Mouse (Mus musculus) spleen, adult 12 weeks (tissue): ENCODE measurements around the gene Mrps23.

ENCODE experiments used
- DNase-seq: peaks from one replicate; pipeline ENCODE4 v3.0.0; 2022; ENCODE audit warnings: low spot score

Gene Mrps23

GRCm38 (mm10) chr11:88203712-88204532, at the start of gene Mrps23:
TSS of gene Mrps23 (plus strand) at chr11:88204388.
- DNase-seq: peak; percentile 78

DNA sequence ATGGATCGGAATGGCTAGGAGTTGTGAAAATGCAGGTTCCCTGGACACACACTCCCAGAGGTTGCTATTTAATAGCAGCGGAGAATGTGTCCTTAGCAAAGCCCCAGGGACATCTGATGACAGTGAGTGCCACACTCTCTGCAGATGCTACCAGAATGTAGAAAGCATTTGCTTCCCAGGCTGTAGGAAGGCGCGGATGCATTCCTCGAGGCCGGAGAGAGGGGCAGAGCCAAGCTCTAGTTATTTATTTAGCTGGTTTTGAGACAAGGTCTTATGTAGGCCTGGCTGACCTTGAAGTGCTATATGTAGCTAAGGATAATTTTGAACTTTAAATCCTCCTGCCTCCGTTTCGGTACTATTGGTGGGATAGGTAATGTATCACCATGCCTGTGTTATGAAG, 49.7 kb upstream of the Mrps23 start:
- no peak for DNase-seq

- no peak for DNase-seq
Observed at GRCm38 (mm10) chr11:88155451-88155850, 48.7 kb upstream of the Mrps23 start.

DNA sequence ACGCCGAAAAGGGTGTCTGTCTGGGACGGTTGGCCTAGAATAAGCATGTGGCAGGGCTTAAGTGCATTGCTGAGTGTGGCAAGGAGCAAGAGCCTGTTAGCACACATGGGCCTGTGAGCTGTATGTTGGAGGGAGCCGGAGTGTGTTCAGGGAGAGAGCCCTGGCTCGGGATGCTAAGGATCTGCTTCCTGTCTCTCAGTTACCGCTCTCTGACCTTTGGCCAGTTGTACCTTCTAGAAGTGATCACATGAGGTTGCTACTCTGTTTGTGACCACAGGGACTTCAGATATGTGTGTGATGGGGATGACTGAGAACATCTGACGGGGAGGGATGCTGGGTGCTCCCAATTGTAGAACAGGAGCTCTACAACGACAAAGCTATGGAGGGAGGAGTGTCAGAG, 48.2 kb upstream of the Mrps23 start:
- DNase-seq: no peak

DNA sequence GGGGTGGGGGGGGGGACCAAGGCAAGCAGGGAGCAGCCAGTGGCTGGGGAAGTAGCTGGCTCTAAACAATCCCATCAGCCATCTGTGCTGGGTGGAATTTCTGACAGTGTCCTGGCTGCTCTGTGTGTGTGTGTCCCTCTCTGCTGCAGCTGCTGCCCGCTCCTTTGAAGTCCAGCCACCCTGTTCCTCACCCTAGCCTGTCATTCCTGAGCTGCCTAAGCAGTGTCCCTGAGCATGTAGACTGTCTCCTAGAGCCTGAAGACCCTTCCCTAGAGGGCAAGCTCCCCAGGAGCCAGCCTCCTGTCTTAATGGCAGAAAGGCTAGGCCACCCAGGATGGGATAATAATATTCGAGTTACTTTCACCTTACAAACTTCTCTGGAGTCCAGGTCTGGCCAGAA, 47.8 kb upstream of the Mrps23 start:
- no peak for DNase-seq

DNA sequence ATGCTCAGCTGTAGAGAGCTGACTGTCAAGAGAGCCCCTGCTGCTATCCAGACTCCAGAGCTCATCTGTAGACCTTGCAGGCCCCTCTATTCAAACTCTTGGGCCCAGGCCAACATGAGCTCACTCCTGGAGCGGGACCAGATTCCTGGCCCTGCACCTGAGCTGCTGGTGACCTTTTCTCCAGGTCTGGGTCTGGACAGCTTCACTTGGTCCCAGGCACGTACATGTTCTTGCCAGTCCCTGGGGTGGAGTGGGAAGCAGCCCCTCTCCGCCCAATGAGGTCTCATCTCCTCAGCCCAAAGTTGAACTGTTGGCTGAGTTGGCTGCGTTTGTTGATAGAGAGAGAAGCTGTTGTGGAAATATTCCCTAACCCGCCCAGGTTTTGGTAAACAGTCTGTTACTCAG, 45.3 kb upstream of the Mrps23 start:
- no peak for DNase-seq

DNA sequence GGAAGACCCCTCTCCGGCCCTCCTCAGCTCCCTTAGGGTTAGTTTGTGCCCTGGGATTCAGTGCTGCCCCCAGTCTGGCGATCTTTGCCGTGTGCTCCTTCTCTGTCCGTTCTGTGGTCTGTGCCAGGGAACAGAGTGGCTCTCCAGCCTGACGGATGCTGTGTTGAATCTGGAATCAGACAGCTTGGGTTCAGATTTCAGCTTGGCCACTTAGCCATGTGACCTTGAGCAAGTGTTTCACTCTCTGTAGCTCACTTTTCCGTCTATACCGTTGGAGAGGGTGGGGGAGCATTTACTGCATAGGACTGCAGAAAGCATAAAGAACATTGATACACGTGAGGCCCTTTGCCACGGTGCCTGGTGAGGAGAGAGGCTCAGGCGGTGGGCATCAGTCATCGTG, 44.8 kb upstream of the Mrps23 start:
- DNase-seq: no peak

- DNase-seq: no peak
Observed at GRCm38 (mm10) chr11:88160316-88160715, 43.9 kb upstream of the Mrps23 start.

- no peak for DNase-seq
Observed at GRCm38 (mm10) chr11:88161051-88161581, 43.1 kb upstream of the Mrps23 start.

DNA sequence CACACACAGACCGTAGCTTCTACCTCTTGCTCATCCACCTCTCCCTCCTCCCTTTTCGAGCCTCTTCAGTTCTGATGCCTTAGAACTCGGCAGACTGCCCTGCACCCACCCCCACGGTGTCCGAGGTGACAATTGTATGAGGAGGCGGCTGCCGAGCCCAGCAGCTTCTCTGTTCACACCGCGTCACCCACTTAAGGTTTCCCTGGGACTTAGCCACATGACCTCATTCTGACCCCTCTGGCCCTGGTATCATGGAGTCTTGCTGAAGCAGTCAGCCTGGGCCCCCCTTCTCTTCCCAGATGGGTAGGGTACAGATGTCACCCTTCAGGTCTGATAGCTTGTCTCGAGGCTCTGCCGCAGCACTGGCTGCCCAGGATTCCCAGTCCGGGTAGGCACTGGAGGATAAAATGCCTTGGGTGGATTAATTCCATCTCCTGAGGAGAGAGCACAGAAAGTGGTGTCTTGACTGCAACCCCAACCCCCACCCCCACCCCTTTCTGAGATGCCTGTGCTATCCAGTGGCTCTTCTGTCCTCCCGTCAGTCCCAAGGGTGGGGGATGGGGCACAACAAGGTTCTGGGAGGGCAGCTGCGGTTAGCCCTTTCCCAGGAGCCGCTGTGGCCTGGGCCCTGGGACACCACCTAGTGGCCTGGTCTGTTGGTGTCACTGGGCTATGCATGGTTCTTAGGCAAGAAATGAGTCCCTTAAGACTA, 42.4 kb upstream of the Mrps23 start:
- peak; percentile 29 for DNase-seq

- no peak for DNase-seq
Observed at GRCm38 (mm10) chr11:88162740-88163139, 41.4 kb upstream of the Mrps23 start.

DNA sequence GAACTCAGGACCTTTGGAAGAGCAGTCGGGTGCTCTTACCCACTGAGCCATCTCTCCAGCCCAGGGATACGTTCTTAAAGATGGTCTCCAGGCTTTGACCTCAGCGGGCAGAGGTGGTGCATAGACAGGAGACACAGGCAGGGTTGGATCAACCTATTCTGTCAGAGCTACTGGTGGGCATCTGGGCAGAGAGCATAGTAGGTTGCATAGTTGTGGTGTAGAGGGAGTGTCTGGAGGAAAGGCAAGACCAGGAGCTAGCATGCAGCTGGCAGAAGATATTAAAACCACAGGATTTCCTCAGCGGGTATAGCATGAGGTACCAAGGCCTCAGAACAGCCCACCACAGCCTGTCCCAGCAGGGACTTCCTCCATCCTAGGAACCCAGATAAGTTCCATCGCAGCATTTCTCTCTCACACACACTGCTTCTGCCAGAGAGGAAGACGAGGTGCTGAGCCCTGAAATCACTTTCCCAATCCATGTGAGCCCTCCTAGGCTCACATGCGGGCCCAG, 39.9 kb upstream of the Mrps23 start:
- no peak for DNase-seq

GRCm38 (mm10) chr11:88164801-88165377, 39.3 kb upstream of the Mrps23 start:
- DNase-seq: no peak

GRCm38 (mm10) chr11:88165683-88166364, 38.4 kb upstream of the Mrps23 start:
- no peak for DNase-seq

GRCm38 (mm10) chr11:88166471-88166870, 37.7 kb upstream of the Mrps23 start:
- no peak for DNase-seq

DNA sequence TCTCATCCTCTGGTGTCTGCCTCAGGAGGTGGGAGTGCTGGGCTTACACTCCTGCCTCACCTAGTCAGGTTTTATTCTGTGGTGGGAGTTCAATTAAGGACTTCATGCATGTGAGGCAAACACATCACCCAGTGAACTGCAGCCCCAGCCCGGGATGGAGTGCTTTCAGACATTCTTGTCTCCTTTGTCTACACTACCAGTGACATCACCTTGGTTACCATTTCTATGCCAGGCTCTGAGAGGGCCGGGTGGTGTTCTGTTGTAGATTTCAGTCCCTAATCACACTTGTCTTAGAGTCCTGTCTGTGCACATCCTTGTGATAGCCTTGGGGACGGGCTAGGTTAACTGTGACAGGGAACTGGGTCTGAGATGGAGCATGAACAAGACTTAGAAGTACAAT, 35.6 kb upstream of the Mrps23 start:
- DNase-seq: no peak

DNA sequence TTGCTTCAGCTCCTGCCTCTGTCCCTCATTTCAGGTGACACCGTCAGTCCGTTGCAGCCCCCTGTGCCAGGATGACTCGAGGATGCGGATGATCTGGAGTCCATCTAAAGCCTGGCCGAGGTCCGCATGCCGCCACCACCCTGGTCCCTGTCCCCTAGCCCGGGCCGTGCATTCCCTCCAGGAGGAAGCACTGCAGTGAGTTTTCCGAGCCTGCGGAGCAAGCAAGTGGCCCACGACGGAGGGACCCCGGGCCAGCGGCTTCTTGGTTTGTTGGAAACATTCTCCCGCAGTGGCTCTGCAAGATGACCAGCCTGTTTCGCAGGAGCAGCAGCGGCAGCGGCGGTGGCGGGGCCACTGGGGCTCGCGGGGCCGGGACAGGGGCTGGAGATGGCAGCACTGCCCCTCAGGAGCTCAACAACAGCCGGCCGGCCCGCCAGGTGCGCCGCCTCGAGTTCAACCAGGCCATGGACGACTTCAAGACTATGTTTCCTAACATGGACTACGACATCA, 34.6 kb upstream of the Mrps23 start:
- DNase-seq: no peak

GRCm38 (mm10) chr11:88170606-88171005, 33.6 kb upstream of the Mrps23 start:
- DNase-seq: no peak

DNA sequence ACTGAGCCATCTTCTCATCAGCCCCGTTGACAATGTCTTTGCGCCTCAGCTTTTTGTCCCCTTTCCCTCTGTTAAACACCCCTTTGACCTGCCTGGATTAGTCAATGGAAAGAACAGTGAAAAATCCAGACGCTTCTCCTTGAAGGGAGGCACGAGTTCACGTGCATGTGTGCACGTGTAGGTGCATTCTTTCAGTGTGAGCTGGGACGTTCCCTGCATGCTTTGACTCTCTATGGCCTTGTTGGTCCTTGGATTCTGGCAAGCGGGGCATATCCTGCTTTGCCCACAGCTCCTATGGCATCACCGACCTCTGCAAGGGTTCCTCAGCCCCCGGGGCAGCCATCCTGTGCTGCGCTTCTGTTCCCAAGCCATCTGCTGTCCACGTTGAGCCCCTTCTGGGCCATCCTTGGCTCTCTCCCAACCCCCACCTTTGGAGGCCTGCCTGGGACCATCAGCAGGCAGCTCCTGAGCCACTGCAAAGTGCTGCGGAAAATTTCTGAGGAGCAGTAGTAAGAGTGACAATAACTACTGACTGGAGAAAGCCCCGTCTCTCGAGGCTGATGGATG, 32.2 kb upstream of the Mrps23 start:
- DNase-seq: no peak

- no peak for DNase-seq
Observed at GRCm38 (mm10) chr11:88172601-88173325, 31.4 kb upstream of the Mrps23 start.
